18 mouse cellular contexts compared by ENCODE assay signal in the genomic region with DNA sequence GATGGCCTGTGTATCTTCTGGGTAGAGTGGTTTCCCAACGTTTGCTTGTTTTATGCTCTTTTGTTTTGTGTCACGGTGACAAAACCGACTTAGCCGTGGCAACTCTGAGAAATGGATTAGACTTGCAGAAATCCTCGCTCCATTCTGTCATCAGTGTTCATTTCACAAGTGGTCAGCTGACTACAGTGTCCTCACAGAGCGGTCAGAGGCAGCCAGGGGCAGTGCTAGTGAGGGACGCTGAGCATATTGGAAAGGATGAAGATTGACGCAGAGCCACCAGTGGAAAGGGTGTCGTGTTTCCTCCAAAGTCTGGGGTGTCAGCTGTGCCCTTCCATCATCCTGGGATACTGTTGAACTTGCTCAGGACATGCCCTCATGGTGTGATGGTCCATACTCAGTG.
DNase-seq lines count a peak whose midpoint lies in the region; ATAC-seq and TF ChIP-seq lines count a peak whose summit lies in the region.
"Had no signal": no experiment of that assay in that cellular context is flagged by ENCODE, and none has a peak within 500 bp of the region (broad histone marks: within the 10 kb centered on the region; RNA-seq: fewer than 3 reads in every experiment).

No protein-coding gene starts in this region.

- WGBS in neural tube, embryonic 15.5 days = 76% methylated on average over 9 of the region's 9 CpGs

- no peaks in the 10 kb centered on the region for H3K9me3 ChIP-seq in neural tube, embryonic 15.5 days (replicated peaks)
- H3K9me3 ChIP-seq: forebrain, embryonic 15.5 days; heart, embryonic 13.5 days; midbrain, embryonic 10.5 days had no signal

- no peak overlapping the region for H3K27ac ChIP-seq in neural tube, embryonic 15.5 days (replicated peaks)
- H3K27ac ChIP-seq: forebrain, embryonic 15.5 days; heart, embryonic 13.5 days; left cerebral cortex, adult 2 months; midbrain, embryonic 10.5 days had no signal

- no peaks in the 10 kb centered on the region for H3K36me3 ChIP-seq in C2C12 (ENCODE audit: control insufficient read depth, insufficient read depth)
- no peaks in the 10 kb centered on the region for H3K36me3 ChIP-seq in neural tube, embryonic 15.5 days
- H3K36me3 ChIP-seq: forebrain, embryonic 15.5 days; heart, embryonic 13.5 days; midbrain, embryonic 10.5 days had no signal

- H3ac ChIP-seq in C2C12 (ENCODE audit: control insufficient read depth, insufficient read length, low read depth) = no peak overlapping the region

- H3K4me2 ChIP-seq in neural tube, embryonic 15.5 days = no peak overlapping the region
- H3K4me2 ChIP-seq: forebrain, embryonic 15.5 days; heart, embryonic 13.5 days had no signal

- no peaks in the 10 kb centered on the region for H3K27me3 ChIP-seq in C2C12 (ENCODE audit: control insufficient read depth, insufficient read depth, insufficient read length)
- no peaks in the 10 kb centered on the region for H3K27me3 ChIP-seq in neural tube, embryonic 15.5 days (replicated peaks)
- H3K27me3 ChIP-seq: forebrain, embryonic 15.5 days; heart, embryonic 13.5 days had no signal

- H3K9ac ChIP-seq in neural tube, embryonic 15.5 days (replicated peaks) = no peak overlapping the region
- H3K9ac ChIP-seq: forebrain, embryonic 15.5 days; heart, embryonic 13.5 days had no signal

- H3K4me1 ChIP-seq in neural tube, embryonic 15.5 days = no peaks in the 10 kb centered on the region
- H3K4me1 ChIP-seq: midbrain, embryonic 10.5 days had no signal

- H3K79me2 ChIP-seq in C2C12 (ENCODE audit: control insufficient read depth, insufficient read depth) = no peaks in the 10 kb centered on the region

- H3K79me3 ChIP-seq in C2C12 (ENCODE audit: low read depth) = no peaks in the 10 kb centered on the region

- TF ChIP-seq CTCF in C2C12 (IDR thresholded peaks at IDR 0.05; ENCODE audit: control insufficient read depth, insufficient read depth, insufficient read length) = no peak

- DNase-seq in embryo, embryonic 10 days (ENCODE audit: low spot score) = peak; percentile 27
- DNase-seq in embryo, embryonic 9.5 days (ENCODE audit: extremely low spot score) = no peak
- DNase-seq in embryo, embryonic 10.5 days (ENCODE audit: low spot score) = peak; percentile 26
- DNase-seq in gastrocnemius, postnatal 10 days = peak; percentile 63
- no peak for DNase-seq in neural tube, embryonic 10.5 days (ENCODE audit: extremely low spot score, low spot score)
- no peak for DNase-seq in cerebellum, postnatal 10 days
- DNase-seq: cerebellum, adult 11 months; heart, postnatal 4 days; kidney, adult 8-10 months; kidney, postnatal 4 days; liver; lung, postnatal 14 days had no signal

- H3K4me3 ChIP-seq in C2C12 (ENCODE audit: insufficient read depth, poor library complexity, severe bottlenecking) = no peak overlapping the region
- H3K4me3 ChIP-seq in neural tube, embryonic 15.5 days (replicated peaks) = no peak overlapping the region
- H3K4me3 ChIP-seq: forebrain, embryonic 15.5 days; heart, embryonic 13.5 days; left cerebral cortex, adult 2 months; midbrain, embryonic 10.5 days had no signal

- ATAC-seq in neural tube, embryonic 15.5 days (ENCODE audit: low FRiP score) = no peak
- ATAC-seq: forebrain, embryonic 15.5 days had no signal

TF ChIP-seq in C2C12, 6 proteins besides CTCF, POLR2A, EP300 and RAD21:
- no peak for TF ChIP-seq MYOG (IDR thresholded peaks at IDR 0.05; ENCODE audit: control insufficient read depth, extremely low read depth, insufficient read length)
- TF ChIP-seq CEBPB (IDR thresholded peaks at IDR 0.05; ENCODE audit: low read depth) = no peak
- TF ChIP-seq FOSL1 (IDR thresholded peaks at IDR 0.05; ENCODE audit: insufficient read depth, low read length, poor library complexity, severe bottlenecking) = no peak
- no peak for TF ChIP-seq MAX (IDR thresholded peaks at IDR 0.05)
- peak; percentile 99 for TF ChIP-seq MYOD1 (IDR thresholded peaks at IDR 0.05; ENCODE audit: control insufficient read depth, insufficient read length, low read depth)
- peak; percentile 64 for TF ChIP-seq USF1 (IDR thresholded peaks at IDR 0.05; ENCODE audit: low read depth)
TF ChIP-seq in C2C12: peak in this region for 2.

Comparison
In these comparisons a context has a peak if more than half of its experiments do, and no peak if none do; other contexts are left out.
1. DNase-seq: peak in embryo, embryonic 10 days (single experiment), embryo, embryonic 10.5 days (single experiment) and gastrocnemius, postnatal 10 days (single experiment); none in embryo, embryonic 9.5 days (single experiment), neural tube, embryonic 10.5 days (single experiment) and cerebellum, postnatal 10 days (0 of 2).